ENCODE assay signal across 22 mouse cellular contexts in the genomic region with DNA sequence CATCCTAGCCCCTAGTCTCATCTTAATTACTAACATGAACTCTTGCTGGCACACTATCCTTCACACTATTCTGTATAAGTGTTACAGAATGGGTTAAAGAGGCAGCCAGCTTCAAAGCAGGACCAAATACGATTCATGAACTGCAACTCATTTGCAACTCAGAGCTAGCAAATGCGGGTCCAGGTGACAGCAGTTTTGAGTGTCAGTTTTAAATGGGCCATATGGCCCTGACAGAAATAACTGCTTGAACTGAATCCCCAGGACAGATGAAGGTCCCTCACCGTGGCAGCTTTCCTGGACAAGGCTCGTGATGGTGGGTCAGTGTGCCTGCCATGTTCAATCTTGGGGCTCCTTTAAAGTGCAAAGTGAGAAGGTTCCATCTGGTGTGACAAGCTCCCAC. TPM values are rescaled to one million over a fixed set of nuclear protein-coding genes. Genes with fewer than 3 reads are reported as not detected.
DNase-seq lines count a peak whose midpoint lies in the region; ATAC-seq and TF ChIP-seq lines count a peak whose summit lies in the region.
"Had no signal": no experiment of that assay in that cellular context is flagged by ENCODE, and none has a peak within 500 bp of the region (broad histone marks: within the 10 kb centered on the region; RNA-seq: fewer than 3 reads in every experiment).

No protein-coding gene starts in this region.

- no peak for ATAC-seq in heart, embryonic 12.5 days (ENCODE audit: insufficient number of reproducible peaks, low FRiP score)
- no peak for ATAC-seq in liver, postnatal 0 days
- ATAC-seq: hindbrain, postnatal 0 days; intestine, embryonic 16.5 days; liver, embryonic 12.5 days had no signal

- H3K9ac ChIP-seq in heart, embryonic 12.5 days, result no peak overlapping the region
- no peak overlapping the region for H3K9ac ChIP-seq in liver, postnatal 0 days (replicated peaks)
- H3K9ac ChIP-seq: embryonic facial prominence, embryonic 15.5 days; kidney, embryonic 15.5 days; limb, embryonic 13.5 days; liver, embryonic 12.5 days; neural tube, embryonic 12.5 days had no signal

- TF ChIP-seq EP300 in liver, postnatal 0 days (IDR thresholded peaks at IDR 0.05; ENCODE audit: low read depth), result no peak

- H3K27ac ChIP-seq in heart, embryonic 12.5 days (ENCODE audit: poor library complexity, severe bottlenecking), result no peak overlapping the region
- H3K27ac ChIP-seq in liver, postnatal 0 days (ENCODE audit: low read depth), result no peak overlapping the region
- H3K27ac ChIP-seq: embryonic facial prominence, embryonic 15.5 days; hindbrain, postnatal 0 days; kidney, embryonic 15.5 days; limb, embryonic 13.5 days; liver, embryonic 12.5 days; neural tube, embryonic 12.5 days had no signal

- no peak overlapping the region for H3K4me2 ChIP-seq in heart, embryonic 12.5 days
- H3K4me2 ChIP-seq in liver, postnatal 0 days (ENCODE audit: low read depth, low read length), result no peak overlapping the region
- H3K4me2 ChIP-seq: embryonic facial prominence, embryonic 15.5 days; kidney, embryonic 15.5 days; limb, embryonic 13.5 days; liver, embryonic 12.5 days; neural tube, embryonic 12.5 days had no signal

- 0 out of 2 replicates have a peak, but pooled peaks cover 5% of the 10 kb centered on the region for H3K27me3 ChIP-seq in heart, embryonic 12.5 days (replicated peaks)
- 0 out of 2 replicates have a peak, but pooled peaks cover 2% of the 10 kb centered on the region for H3K27me3 ChIP-seq in liver, postnatal 0 days (ENCODE audit: insufficient read depth, low read length)
- H3K27me3 ChIP-seq: embryonic facial prominence, embryonic 15.5 days; kidney, embryonic 15.5 days; limb, embryonic 13.5 days; neural tube, embryonic 12.5 days had no signal

- DNase-seq in heart, adult 11 months, result peak; percentile 94
- DNase-seq in brain, adult 2 months (ENCODE audit: low read depth, low spot score), result peak; percentile 73
- DNase-seq in cerebellum, adult 18-20 months, result peak; percentile 44 to 55
- peak; percentile 60 to 62 for DNase-seq in cerebellum, postnatal 14 days
- DNase-seq in Muller cell, postnatal 12 days (ENCODE audit: inconsistent ontology term), result no peak
- DNase-seq in thymus, postnatal 25 days, result no peak
- no peak for DNase-seq in liver, postnatal 0 days
- DNase-seq: adrenal gland, postnatal 14 days; gastrocnemius, postnatal 10 days; kidney, postnatal 36 days; lung, adult 2 months; midbrain, embryonic 14.5 days; thymus, postnatal 14 days had no signal

- TF ChIP-seq CTCF in liver, postnatal 0 days (IDR thresholded peaks at IDR 0.05; ENCODE audit: low read depth), result no peak

- H3K9me3 ChIP-seq in heart, embryonic 12.5 days (replicated peaks), result no peaks in the 10 kb centered on the region; the same call in 1 of the 2 replicates
- no peaks in the 10 kb centered on the region for H3K9me3 ChIP-seq in liver, postnatal 0 days (ENCODE audit: low read length)
- H3K9me3 ChIP-seq: embryonic facial prominence, embryonic 15.5 days; kidney, embryonic 15.5 days; liver, embryonic 12.5 days; neural tube, embryonic 12.5 days had no signal

- peaks cover 5% of the 10 kb centered on the region; the same call in 1 of the 2 replicates for H3K4me1 ChIP-seq in heart, embryonic 12.5 days (replicated peaks)
- 0 out of 2 replicates have a peak, but pooled peaks cover 2% of the 10 kb centered on the region for H3K4me1 ChIP-seq in liver, postnatal 0 days (ENCODE audit: insufficient read depth)
- H3K4me1 ChIP-seq: embryonic facial prominence, embryonic 15.5 days; liver, embryonic 12.5 days had no signal

- WGBS in heart, embryonic 12.5 days, result 62% methylated on average over 4 of the region's 4 CpGs
- 77% methylated on average over 4 of the region's 4 CpGs for WGBS in liver, postnatal 0 days (ENCODE audit: insufficient replicate concordance)

- no peak overlapping the region for H3K4me3 ChIP-seq in heart, embryonic 12.5 days
- H3K4me3 ChIP-seq in liver, postnatal 0 days (ENCODE audit: low read depth, low read length), result no peak overlapping the region
- H3K4me3 ChIP-seq: embryonic facial prominence, embryonic 15.5 days; kidney, embryonic 15.5 days; limb, embryonic 13.5 days; liver, embryonic 12.5 days; megakaryocyte, embryonic 14.5 days; neural tube, embryonic 12.5 days had no signal

- H3K36me3 ChIP-seq in heart, embryonic 12.5 days, result peaks cover 10% of the 10 kb centered on the region
- H3K36me3 ChIP-seq in liver, postnatal 0 days (replicated peaks; ENCODE audit: insufficient read depth, low read length), result no peaks in the 10 kb centered on the region
- H3K36me3 ChIP-seq: liver, embryonic 12.5 days had no signal

RNA-seq across cellular contexts. Expression of a gene that starts 7.1 kb away (rescaled TPM):
- 7.9 and 8.0 TPM in 2 replicates for polyA plus RNA-seq in heart, embryonic 12.5 days (2016; fragmentation: Nextera tagmentation; extraction: Ambion mirVana)
- 1.6 and 2.0 TPM in 2 replicates for polyA plus RNA-seq in liver, postnatal 0 days (2015; fragmentation: Nextera tagmentation; extraction: Ambion mirVana)

RNA-seq across cellular contexts. Expression of a gene that starts 55.4 kb away (rescaled TPM):
- polyA plus RNA-seq in heart, embryonic 12.5 days (2016; fragmentation: Nextera tagmentation; extraction: Ambion mirVana), result 385 and 388 TPM in 2 replicates
- 129 and 135 TPM in 2 replicates for polyA plus RNA-seq in liver, postnatal 0 days (2015; fragmentation: Nextera tagmentation; extraction: Ambion mirVana)

Comparison
In these comparisons a context has a peak if more than half of its experiments do, and no peak if none do; other contexts are left out.
1. DNase-seq: peak in heart, adult 11 months (single experiment), brain, adult 2 months (single experiment), cerebellum, adult 18-20 months (2 of 2) and cerebellum, postnatal 14 days (2 of 2); none in Muller cell, postnatal 12 days (single experiment), thymus, postnatal 25 days (single experiment) and liver, postnatal 0 days (single experiment).